14 mouse cellular contexts compared by ENCODE assay signal in genomic region chr7:139350606-139351005, GRCm38 (mm10). TPM values are rescaled to one million over a fixed set of nuclear protein-coding genes. Genes with fewer than 3 reads are reported as not detected.
A peak's percentile ranks its signal among the peaks of the same experiment; 100 is the strongest.
DNase-seq lines count a peak whose midpoint lies in the region; ATAC-seq and TF ChIP-seq lines count a peak whose summit lies in the region.
"Had no signal": no experiment of that assay in that cellular context is flagged by ENCODE, and none has a peak within 500 bp of the region (broad histone marks: within the 10 kb centered on the region; RNA-seq: fewer than 3 reads in every experiment).

No protein-coding gene starts in this region.

- no peak overlapping the region for H3K4me2 ChIP-seq in lung, postnatal 0 days (replicated peaks; ENCODE audit: low read depth, low read length)
- H3K4me2 ChIP-seq in intestine, embryonic 15.5 days (replicated peaks) = no peak overlapping the region
- H3K4me2 ChIP-seq: heart, embryonic 12.5 days; liver, embryonic 15.5 days had no signal

- peak; percentile 90 for ATAC-seq in frontal cortex, adult (ENCODE audit: low TSS enrichment)
- no peak for ATAC-seq in lung, postnatal 0 days
- peak; percentile 67 for ATAC-seq in intestine, embryonic 15.5 days

- TF ChIP-seq EP300 in lung, postnatal 0 days (IDR thresholded peaks at IDR 0.05) = no peak

- no peaks in the 10 kb centered on the region for H3K9me3 ChIP-seq in lung, postnatal 0 days (ENCODE audit: low read length)
- H3K9me3 ChIP-seq in intestine, embryonic 15.5 days = no peaks in the 10 kb centered on the region
- H3K9me3 ChIP-seq: heart, embryonic 12.5 days; liver, embryonic 15.5 days had no signal

- H3K27ac ChIP-seq in lung, postnatal 0 days (ENCODE audit: low read length) = no peak overlapping the region
- no peak overlapping the region for H3K27ac ChIP-seq in intestine, embryonic 15.5 days
- H3K27ac ChIP-seq in small intestine, adult 2 months (ENCODE audit: insufficient read depth, low read depth, low read length) = peak overlapping the region; percentile 19; the same call in 1 of the 2 replicates
- H3K27ac ChIP-seq: liver, embryonic 15.5 days; macrophage had no signal

- DNase-seq in frontal cortex, postnatal 14 days (ENCODE audit: low spot score in 2 of 2) = no peak
- peak; percentile 32 for DNase-seq in lung, postnatal 0 days (ENCODE audit: low spot score)
- no peak for DNase-seq in lung, adult 18-20 months
- no peak for DNase-seq in lung, adult 2 months
- no peak for DNase-seq in layer of hippocampus, adult 8-10 months (ENCODE audit: low spot score in 2 of 2)
- DNase-seq: adrenal gland, postnatal 14 days; cerebellum, postnatal 14 days; kidney, adult 11 months had no signal

- no peaks in the 10 kb centered on the region for H3K36me3 ChIP-seq in lung, postnatal 0 days (ENCODE audit: insufficient read depth, low read length)
- H3K36me3 ChIP-seq in intestine, embryonic 15.5 days = no peaks in the 10 kb centered on the region
- H3K36me3 ChIP-seq in small intestine, adult 2 months (ENCODE audit: control insufficient read depth, insufficient read depth, low read length) = no peaks in the 10 kb centered on the region
- H3K36me3 ChIP-seq: heart, embryonic 12.5 days; liver, embryonic 15.5 days had no signal

- H3K4me3 ChIP-seq in lung, postnatal 0 days (ENCODE audit: low read depth, low read length) = no peak overlapping the region
- no peak overlapping the region for H3K4me3 ChIP-seq in intestine, embryonic 15.5 days (replicated peaks)
- no peak overlapping the region for H3K4me3 ChIP-seq in small intestine, adult 2 months (ENCODE audit: low read depth, low read length)
- H3K4me3 ChIP-seq in lung, adult 2 months (replicated peaks; ENCODE audit: extremely low read depth, low read depth, low read length) = no peak overlapping the region
- H3K4me3 ChIP-seq: heart, embryonic 12.5 days; liver, embryonic 15.5 days had no signal

- H3K4me1 ChIP-seq in lung, postnatal 0 days (ENCODE audit: insufficient read depth, low read depth, low read length) = no peaks in the 10 kb centered on the region
- H3K4me1 ChIP-seq in intestine, embryonic 15.5 days (replicated peaks) = no peaks in the 10 kb centered on the region
- H3K4me1 ChIP-seq in small intestine, adult 2 months (ENCODE audit: control insufficient read depth, insufficient read depth, insufficient read length, low read length) = peaks cover 8% of the 10 kb centered on the region; the same call in 1 of the 2 replicates
- no peaks in the 10 kb centered on the region for H3K4me1 ChIP-seq in lung, adult 2 months (ENCODE audit: control insufficient read depth, insufficient read depth, low read length)
- H3K4me1 ChIP-seq: liver, embryonic 15.5 days had no signal

- TF ChIP-seq CTCF in lung, postnatal 0 days (IDR thresholded peaks at IDR 0.05) = no peak
- TF ChIP-seq CTCF in small intestine, adult 2 months (IDR thresholded peaks at IDR 0.05; ENCODE audit: extremely low read depth, insufficient read length, insufficient replicate concordance, low read depth, low read length) = no peak
- no peak for TF ChIP-seq CTCF in lung, adult 2 months (IDR thresholded peaks at IDR 0.05; ENCODE audit: insufficient read depth, low read length)

- H3K27me3 ChIP-seq in lung, postnatal 0 days (replicated peaks; ENCODE audit: insufficient read depth, low read length) = no peaks in the 10 kb centered on the region
- H3K27me3 ChIP-seq in intestine, embryonic 15.5 days (replicated peaks) = no peaks in the 10 kb centered on the region
- no peaks in the 10 kb centered on the region for H3K27me3 ChIP-seq in small intestine, adult 2 months (ENCODE audit: control insufficient read depth, insufficient read depth, low read length)
- H3K27me3 ChIP-seq: heart, embryonic 12.5 days; liver, embryonic 15.5 days had no signal

- no peak overlapping the region for H3K9ac ChIP-seq in lung, postnatal 0 days (replicated peaks; ENCODE audit: low read depth)
- H3K9ac ChIP-seq in intestine, embryonic 15.5 days = no peak overlapping the region
- H3K9ac ChIP-seq: heart, embryonic 12.5 days; liver, embryonic 15.5 days had no signal

- 53% methylated on average over 3 of the region's 3 CpGs for WGBS in lung, postnatal 0 days
- WGBS in intestine, embryonic 15.5 days = 68% methylated on average over 3 of the region's 3 CpGs
- WGBS in small intestine, adult 2 months = 37% methylated on average over 3 of the region's 3 CpGs
- WGBS in lung, adult 2 months = 53% methylated on average over 3 of the region's 3 CpGs

- no peak for TF ChIP-seq POLR2A in small intestine, adult 2 months (IDR thresholded peaks at IDR 0.05; ENCODE audit: low read depth, low read length)
- TF ChIP-seq POLR2A in lung, adult 2 months (IDR thresholded peaks at IDR 0.05; ENCODE audit: borderline replicate concordance, extremely low read depth, low read depth, low read length) = no peak

RNA-seq across cellular contexts. Expression of gene Inpp5a, which starts 38.3 kb away (rescaled TPM):
- polyA plus RNA-seq in lung, postnatal 0 days (2015; fragmentation: Nextera tagmentation; extraction: Ambion mirVana) = 41.3 and 44.8 TPM in 2 replicates
- polyA plus RNA-seq in intestine, embryonic 15.5 days (2015; fragmentation: Nextera tagmentation; extraction: Ambion mirVana) = 33.1 and 35.5 TPM in 2 replicates
- 21.5 and 56.6 TPM in 2 replicates for polyA plus RNA-seq in small intestine, adult 2 months (2012; rRNA removed)
- polyA plus RNA-seq in lung, adult 2 months (2012; rRNA removed) = 52.1 and 61.0 TPM in 2 replicates
- total RNA-seq in layer of hippocampus, adult 8-10 months (2022) = 10 to 100 TPM; 38.2 to 46.4 (median 39.6) TPM
